Mouse (Mus musculus): ENCODE results near the gene Slco3a1. TPM values are rescaled to one million over a fixed set of nuclear protein-coding genes. Genes with fewer than 3 reads are reported as not detected.

Slco3a1 gene
- polyA plus RNA-seq (2021; fragmentation: Nextera tagmentation) = 7.9 and 8.1 TPM in 2 replicates
- long read RNA-seq, experiment 1, full-length matches to known transcripts = 5 of 22 reads
- long read RNA-seq, experiment 1, partial matches to known transcripts = 12 of 22 reads
- long read RNA-seq, experiment 1, other reads (novel, unspliced or antisense) = 5 of 22 reads
- long read RNA-seq, experiment 2, full-length matches to known transcripts = 48 of 75 reads
- long read RNA-seq, experiment 2, partial matches to known transcripts = 10 of 75 reads
- long read RNA-seq, experiment 2, other reads (novel, unspliced or antisense) = 17 of 75 reads

DNA sequence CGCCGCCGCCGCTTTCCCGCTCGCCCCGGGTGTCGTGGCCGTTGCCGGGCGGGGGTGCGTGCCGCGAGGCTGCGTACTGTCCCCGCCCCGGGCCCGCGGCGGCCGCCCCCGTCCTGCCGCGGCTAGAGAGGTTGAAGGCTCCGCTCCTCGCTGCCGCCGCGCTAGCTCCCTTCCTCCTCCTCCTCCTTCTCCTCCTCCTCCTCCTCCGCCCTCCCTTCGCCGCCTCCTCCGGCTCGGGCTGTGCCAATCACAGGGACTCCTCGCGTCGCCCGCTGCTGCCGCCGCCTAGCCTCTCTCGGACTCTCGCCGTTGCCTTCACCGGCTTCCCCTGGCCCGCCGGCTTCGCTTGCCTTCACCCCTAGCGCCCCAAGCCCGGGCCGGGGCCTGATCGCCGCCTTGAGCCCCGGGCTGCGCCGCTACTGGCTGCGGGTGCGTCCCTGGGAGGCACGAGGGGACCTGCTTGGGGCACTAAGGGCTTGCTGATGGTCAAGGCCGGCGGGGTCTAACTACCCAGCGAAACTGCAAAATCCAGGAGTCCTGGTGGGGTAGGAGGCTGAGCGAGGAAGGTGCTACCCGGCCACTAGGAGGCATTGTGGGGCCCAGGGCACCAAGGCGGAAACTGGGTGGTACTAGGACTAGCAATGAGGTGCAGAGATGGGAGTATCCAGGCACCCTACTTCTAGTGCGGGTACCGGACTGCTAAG, at the start of gene Slco3a1:
Gene Slco3a1, minus strand, starts transcription at position 173 of the 704 bp plus-strand sequence.

Small RNA genes lying within 50 kb of the gene (microRNA-seq; reads per million reads assigned to microRNA genes)
- not detected for gene Gm27459
